Mouse (Mus musculus): ENCODE results near the gene Usp45. TPM values are rescaled to one million over a fixed set of nuclear protein-coding genes. Genes with fewer than 3 reads are reported as not detected.

The Usp45 gene
- polyA plus RNA-seq, 1 experiment from 2014 or later: 10.9 TPM

DNA sequence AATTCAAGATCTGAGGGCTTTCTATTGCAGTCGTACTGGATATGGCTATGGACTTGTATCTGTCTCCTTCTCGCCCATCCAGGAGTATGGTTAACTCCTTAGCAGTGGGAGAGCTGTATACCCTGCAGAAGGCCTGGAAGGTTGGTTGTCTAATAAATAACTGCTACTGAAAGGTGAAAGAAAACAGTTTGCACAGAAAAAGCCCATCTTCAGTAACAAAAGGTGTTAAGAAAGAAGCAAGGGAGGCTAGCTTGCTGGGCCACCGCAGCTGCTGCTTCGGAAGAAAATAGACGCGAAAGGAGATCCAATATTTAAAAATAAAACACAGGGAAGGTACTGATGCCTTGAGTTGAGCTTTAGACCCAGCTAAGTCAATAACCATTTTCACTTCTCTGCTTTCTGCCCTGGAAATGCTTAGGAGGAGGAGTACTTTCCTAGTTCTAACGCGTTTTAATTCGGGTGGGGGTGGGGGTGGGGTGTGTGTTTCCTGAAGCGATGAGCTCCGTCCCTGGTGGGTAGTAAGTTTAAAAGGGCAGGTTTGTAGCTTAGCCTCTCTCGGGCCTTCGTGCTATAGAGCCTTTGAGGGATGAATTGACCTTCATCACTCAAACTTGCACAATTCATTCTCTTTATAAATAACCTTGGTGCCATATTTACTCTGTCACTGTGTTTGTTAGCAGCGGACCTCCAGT is 639 bp upstream of the Usp45 start:
- no peak for DNase-seq (ENCODE audit: low spot score)
- Histone ChIP-seq H3K27me3 (ENCODE audit: low read depth, poor library complexity, severe bottlenecking) (no peaks in the 10 kb centered on the region), H3K36me3 (peaks cover 4% of the 10 kb centered on the region; the same call in 1 of the 2 replicates), H3K27ac (replicated peaks) (peak overlapping the region; percentile 81), H3K4me1 (peaks cover 9% of the 10 kb centered on the region), H3K9me3 (replicated peaks) (no peaks in the 10 kb centered on the region), H3K4me3 (peak overlapping the region; percentile 66)
- 23% methylated on average over 14 of the region's 14 CpGs for whole genome bisulfite sequencing

DNA sequence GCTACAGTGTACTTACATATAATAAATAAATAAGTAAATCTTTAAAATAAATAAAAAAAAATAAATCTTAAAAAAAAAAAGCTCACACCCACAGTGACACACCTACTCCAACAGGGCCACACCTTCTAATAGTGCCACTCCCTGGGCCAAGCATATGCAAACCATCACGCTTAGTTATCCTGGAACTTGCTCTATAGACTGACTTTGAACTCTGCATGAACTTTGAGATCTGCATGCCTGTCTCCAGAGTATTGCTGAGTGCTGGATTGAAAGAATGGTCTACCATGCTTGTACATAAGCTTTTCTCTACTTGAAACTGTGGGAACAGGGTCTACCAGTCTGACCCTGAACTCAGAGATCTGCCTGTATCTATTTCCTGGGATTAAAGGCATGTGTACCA is 4.1 kb downstream of the Usp45 start:
- Histone ChIP-seq H3K27me3 (ENCODE audit: low read depth, poor library complexity, severe bottlenecking) (no peaks in the 10 kb centered on the region), H3K36me3 (no peaks in the 10 kb centered on the region), H3K4me1 (peaks cover 11% of the 10 kb centered on the region), H3K9me3 (replicated peaks) (no peaks in the 10 kb centered on the region), H3K4me3 (no peak overlapping the region), H3K27ac (replicated peaks) (no peak overlapping the region)
- WGBS: 91% methylated on average over 1 of the region's 1 CpGs
- DNase-seq (ENCODE audit: low spot score): no peak

DNA sequence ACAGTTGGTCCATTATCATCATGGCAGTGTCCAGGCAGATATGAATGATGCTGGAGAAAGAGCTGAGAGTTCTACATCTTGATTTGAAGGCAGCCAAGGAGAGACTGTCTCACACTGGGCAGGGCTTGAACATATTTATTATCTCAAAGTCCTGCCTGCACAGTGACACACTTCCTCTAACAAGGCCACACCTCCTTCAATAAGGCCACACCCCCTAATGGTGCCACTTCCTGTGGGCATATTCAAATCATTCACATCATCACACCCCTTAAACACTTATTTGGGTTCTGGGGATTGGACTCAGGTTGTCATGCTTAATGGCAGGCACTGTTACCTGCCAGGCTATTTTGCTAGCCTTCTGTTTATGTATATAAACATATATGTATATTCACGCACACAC is 5.3 kb downstream of the Usp45 start:
- Histone ChIP-seq H3K27me3 (ENCODE audit: low read depth, poor library complexity, severe bottlenecking) (no peaks in the 10 kb centered on the region), H3K36me3 (no peaks in the 10 kb centered on the region), H3K4me3 (no peak overlapping the region), H3K27ac (replicated peaks) (no peak overlapping the region), H3K4me1 (peaks cover 9% of the 10 kb centered on the region), H3K9me3 (replicated peaks) (no peaks in the 10 kb centered on the region)
- WGBS: 97% methylated on average over 1 of the region's 1 CpGs
- DNase-seq (ENCODE audit: low spot score): no peak

DNA sequence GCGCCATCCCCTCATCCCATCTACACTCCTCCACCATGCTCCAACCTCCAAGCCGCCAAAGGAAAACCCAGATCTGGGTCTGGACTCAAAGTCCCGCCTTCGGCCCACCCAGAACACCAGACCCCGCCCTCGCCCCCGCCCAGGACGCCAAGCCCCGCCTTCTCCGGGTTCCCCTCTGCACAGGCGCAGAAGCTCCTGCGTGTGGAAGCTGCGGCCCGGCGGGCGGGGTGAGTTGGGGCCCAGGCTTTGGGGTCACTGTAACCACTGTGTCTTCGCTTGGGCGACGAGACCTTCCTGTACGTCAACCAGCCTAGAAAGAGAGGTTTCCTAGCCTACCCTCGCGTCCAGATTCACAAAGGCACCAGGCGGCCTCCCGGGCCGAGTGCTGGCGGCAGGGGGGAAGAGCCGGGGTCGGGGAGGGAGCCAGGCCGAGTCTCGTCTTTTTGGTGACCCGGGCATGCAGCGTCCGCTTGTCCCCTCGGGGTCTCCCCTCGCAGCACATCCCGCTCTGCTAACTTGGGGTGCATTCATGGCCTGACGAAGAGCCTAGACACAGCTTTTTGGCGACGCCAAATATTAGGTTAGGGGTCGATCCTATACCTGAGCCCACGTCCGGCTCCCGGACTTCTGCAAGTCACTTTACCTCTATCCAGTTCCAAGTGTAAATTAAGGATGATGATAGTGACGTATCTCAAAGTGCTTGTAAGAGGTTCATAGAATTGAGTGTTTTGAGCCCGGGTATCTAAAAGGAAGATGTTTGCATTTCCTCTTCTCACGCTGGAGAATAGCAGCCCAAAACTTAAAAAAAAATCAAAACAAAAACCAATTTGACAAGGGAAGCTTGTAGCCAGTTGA is 9.4 kb downstream of the Usp45 start:
- Histone ChIP-seq H3K27ac (replicated peaks) (peak overlapping the region; percentile 93), H3K4me3 (peak overlapping the region; percentile 88), H3K4me1 (peaks cover 14% of the 10 kb centered on the region), H3K9me3 (replicated peaks) (no peaks in the 10 kb centered on the region), H3K27me3 (ENCODE audit: low read depth, poor library complexity, severe bottlenecking) (no peaks in the 10 kb centered on the region), H3K36me3 (peaks cover 16% of the 10 kb centered on the region)
- WGBS: under 1% methylated on average over 46 of the region's 46 CpGs
- DNase-seq (ENCODE audit: low spot score): peak; percentile 95

DNA sequence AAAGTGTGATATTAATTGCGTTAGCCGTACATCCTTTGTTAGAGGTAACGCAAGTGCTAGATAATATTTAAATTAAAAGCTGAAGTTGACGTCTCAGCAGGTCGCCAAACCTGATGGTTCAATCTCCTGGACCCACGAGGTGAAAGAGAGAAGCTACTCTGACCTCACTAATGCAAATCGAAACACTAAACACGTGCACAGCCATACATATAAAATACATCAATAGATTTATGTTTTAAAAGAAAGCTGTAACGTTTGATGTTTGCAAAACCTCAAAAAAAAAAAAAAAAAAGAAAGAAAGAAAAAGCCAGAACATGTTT is 9.9 kb downstream of the Usp45 start:
- no peak overlapping the region for H3K27ac ChIP-seq (replicated peaks)
- no peaks in the 10 kb centered on the region for H3K9me3 ChIP-seq (replicated peaks)
- no peak for DNase-seq (ENCODE audit: low spot score)
- WGBS: 16% methylated on average over 9 of the region's 9 CpGs
- H3K4me1 ChIP-seq: peaks cover 14% of the 10 kb centered on the region
- H3K36me3 ChIP-seq: peaks cover 22% of the 10 kb centered on the region
- H3K27me3 ChIP-seq (ENCODE audit: low read depth, poor library complexity, severe bottlenecking): no peaks in the 10 kb centered on the region
- H3K4me3 ChIP-seq: peak overlapping the region; percentile 88

DNA sequence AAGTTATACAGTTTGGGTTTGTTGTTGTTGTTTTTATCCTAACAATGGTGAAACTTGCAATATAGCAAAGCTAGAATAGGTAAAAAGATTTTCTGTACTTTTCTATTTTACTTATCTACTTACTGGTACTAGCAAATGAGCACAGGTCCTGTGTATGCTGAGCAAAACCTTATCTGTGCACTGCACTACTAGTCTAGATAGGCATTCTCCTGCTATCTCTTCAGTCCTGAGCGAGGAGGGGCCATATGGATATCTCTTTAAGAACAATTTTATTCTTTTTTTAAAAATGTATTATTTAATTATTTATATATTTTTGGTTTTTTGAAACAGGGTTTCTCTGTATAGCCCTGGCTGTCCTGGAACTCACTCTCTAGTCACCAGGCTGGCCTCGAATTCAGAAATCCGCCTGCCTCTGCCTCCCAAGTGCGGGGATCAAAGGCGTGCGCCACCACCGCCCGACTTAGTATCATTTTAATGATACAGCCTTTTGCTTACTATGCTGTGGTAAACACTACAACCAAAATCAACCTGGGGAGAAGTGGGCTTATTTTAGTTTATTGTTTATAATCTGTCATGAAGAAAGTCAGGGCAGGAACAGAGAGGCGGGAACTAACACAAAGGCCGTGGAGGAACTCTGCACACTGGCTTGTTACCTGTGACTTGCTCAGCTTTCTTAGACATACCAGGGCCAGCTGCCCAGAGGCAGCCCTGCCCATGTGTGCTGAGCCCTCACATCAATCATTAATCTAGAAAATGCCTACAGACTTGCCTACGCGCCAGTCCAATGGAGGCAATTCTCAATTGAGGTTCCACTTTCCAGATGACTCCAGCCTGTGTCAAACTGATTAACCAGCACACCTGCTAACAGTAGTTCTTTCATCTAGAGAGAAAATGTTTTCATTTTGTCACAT is 14.1 kb downstream of the Usp45 start:
- Histone ChIP-seq H3K9me3 (replicated peaks) (no peaks in the 10 kb centered on the region), H3K4me1 (peaks cover 11% of the 10 kb centered on the region), H3K36me3 (peaks cover 62% of the 10 kb centered on the region), H3K4me3 (no peak overlapping the region), H3K27me3 (ENCODE audit: low read depth, poor library complexity, severe bottlenecking) (no peaks in the 10 kb centered on the region), H3K27ac (replicated peaks) (no peak overlapping the region)
- WGBS: 93% methylated on average over 12 of the region's 12 CpGs
- DNase-seq (ENCODE audit: low spot score): no peak

DNA sequence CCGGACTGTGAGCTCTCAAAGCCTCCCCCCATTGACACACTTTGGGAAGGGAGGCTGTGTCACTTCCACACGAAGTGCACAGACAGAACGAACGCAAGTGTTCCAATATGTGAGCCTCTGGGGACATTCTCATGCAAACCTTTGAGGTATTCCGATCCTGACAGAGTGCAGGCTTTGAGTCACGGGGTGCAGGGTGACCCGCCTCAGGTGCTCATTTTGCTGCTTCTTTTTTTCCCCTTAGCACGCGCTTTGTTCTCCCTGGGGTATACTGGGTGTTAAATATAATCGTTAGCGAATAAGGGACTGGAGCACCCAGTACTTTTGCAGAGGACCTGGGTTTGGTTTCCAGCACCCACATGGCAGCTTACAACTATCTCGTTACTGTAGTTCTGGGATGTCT is 19.3 kb downstream of the Usp45 start:
- H3K27ac ChIP-seq (replicated peaks): no peak overlapping the region
- H3K9me3 ChIP-seq (replicated peaks): no peaks in the 10 kb centered on the region; the same call in 1 of the 2 replicates
- no peaks in the 10 kb centered on the region for H3K4me1 ChIP-seq
- no peak overlapping the region for H3K4me3 ChIP-seq
- no peak for DNase-seq (ENCODE audit: low spot score)
- 97% methylated on average over 12 of the region's 12 CpGs for WGBS
- H3K36me3 ChIP-seq: peaks cover 83% of the 10 kb centered on the region
- no peaks in the 10 kb centered on the region for H3K27me3 ChIP-seq (ENCODE audit: low read depth, poor library complexity, severe bottlenecking)

DNA sequence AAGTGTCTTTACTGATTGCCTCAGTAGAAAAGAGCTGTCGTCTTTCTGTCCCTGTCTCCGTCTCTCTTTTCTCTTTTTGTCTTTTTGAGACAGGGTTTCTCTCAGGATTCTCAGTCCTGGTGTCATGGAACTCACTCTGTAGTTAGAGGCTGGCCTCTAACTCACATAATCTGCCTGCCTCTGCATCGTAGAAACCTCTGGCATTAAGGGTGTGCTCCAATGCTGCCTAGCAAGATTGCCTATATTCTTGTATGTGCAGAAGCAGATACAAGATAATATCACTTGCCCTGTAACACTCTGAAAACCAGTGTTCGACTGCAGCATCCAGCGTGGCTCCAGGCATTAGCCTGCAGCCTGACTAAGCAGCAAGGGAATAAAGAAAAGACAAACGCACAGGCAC is 21.9 kb downstream of the Usp45 start:
- Histone ChIP-seq H3K9me3 (replicated peaks) (no peaks in the 10 kb centered on the region; the same call in 1 of the 2 replicates), H3K27me3 (ENCODE audit: low read depth, poor library complexity, severe bottlenecking) (no peaks in the 10 kb centered on the region), H3K36me3 (peaks cover 69% of the 10 kb centered on the region), H3K4me3 (no peak overlapping the region), H3K4me1 (no peaks in the 10 kb centered on the region), H3K27ac (replicated peaks) (no peak overlapping the region)
- DNase-seq (ENCODE audit: low spot score): no peak
- 88% methylated on average over 6 of the region's 6 CpGs for WGBS

DNA sequence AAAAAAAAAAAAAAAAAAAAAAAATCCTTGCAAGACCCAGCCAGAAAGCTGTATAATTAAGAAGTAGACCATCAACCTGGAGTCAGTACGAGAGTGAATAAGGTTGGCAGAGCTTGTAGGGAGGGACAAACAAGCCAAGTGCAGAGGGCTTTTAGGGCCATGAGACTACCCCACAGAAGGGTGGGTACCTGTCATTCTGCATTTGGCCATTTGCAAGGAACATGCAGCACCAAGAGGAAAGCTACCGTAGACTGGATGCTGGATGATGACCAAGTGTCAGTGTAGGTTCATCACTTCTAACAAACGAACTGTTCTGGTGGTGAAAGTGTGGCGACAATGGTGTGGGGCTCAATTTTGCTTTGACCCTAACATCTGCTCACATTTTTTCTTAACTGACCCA is 22.9 kb downstream of the Usp45 start:
- H3K4me3 ChIP-seq: no peak overlapping the region
- no peak overlapping the region for H3K27ac ChIP-seq (replicated peaks)
- no peak for DNase-seq (ENCODE audit: low spot score)
- no peaks in the 10 kb centered on the region for H3K27me3 ChIP-seq (ENCODE audit: low read depth, poor library complexity, severe bottlenecking)
- WGBS: 92% methylated on average over 4 of the region's 4 CpGs
- H3K4me1 ChIP-seq: no peaks in the 10 kb centered on the region
- H3K36me3 ChIP-seq: peaks cover 59% of the 10 kb centered on the region
- no peaks in the 10 kb centered on the region; the same call in 1 of the 2 replicates for H3K9me3 ChIP-seq (replicated peaks)

DNA sequence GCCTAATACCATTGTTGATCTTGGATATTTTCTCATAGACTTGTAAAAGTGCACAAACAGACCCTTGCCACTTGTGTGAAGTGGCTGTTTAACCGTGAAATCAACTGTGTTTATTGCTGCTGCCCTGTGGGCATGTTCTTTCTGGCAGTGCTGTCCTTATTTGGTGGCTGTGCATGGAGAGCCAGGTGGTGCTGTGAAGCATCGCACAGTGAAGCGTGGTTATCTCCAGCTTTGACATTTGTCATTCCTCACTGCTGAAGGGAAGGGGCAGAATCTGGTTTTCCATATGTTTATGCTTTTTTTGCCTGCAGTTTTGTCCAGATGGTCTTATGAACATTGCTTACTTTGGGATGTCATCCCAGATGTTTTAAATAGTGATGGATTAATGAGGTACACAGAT is 26.7 kb downstream of the Usp45 start:
- Histone ChIP-seq H3K27me3 (ENCODE audit: low read depth, poor library complexity, severe bottlenecking) (no peaks in the 10 kb centered on the region), H3K4me3 (no peak overlapping the region), H3K27ac (replicated peaks) (no peak overlapping the region), H3K36me3 (peaks cover 46% of the 10 kb centered on the region), H3K4me1 (no peaks in the 10 kb centered on the region), H3K9me3 (replicated peaks) (no peaks in the 10 kb centered on the region; the same call in 1 of the 2 replicates)
- DNase-seq (ENCODE audit: low spot score): no peak
- WGBS: 91% methylated on average over 3 of the region's 3 CpGs

DNA sequence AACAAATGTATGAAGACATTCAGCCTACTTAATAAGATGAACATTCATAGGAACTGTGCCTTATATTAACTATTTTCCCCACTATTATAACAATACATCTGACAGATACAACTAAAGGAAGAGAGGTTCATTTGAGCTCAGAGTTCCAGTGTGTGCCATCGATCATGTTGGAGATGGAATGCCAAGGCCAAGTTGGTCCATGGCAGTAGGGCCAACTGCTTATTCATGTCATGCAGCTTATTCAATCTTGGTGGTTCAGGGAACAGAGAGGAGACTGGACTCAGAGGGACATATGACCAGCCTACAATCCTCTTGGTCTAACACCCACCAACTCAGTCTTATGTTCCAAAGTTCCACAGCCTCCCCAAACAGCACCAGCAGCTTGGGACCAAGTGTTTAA is 34.1 kb downstream of the Usp45 start:
- H3K27ac ChIP-seq (replicated peaks): no peak overlapping the region
- no peak overlapping the region for H3K4me3 ChIP-seq
- 98% methylated on average over 1 of the region's 1 CpGs for WGBS
- no peak for DNase-seq (ENCODE audit: low spot score)
- H3K27me3 ChIP-seq (ENCODE audit: low read depth, poor library complexity, severe bottlenecking): no peaks in the 10 kb centered on the region
- peaks cover 82% of the 10 kb centered on the region for H3K36me3 ChIP-seq
- no peaks in the 10 kb centered on the region for H3K4me1 ChIP-seq
- no peaks in the 10 kb centered on the region for H3K9me3 ChIP-seq (replicated peaks)

DNA sequence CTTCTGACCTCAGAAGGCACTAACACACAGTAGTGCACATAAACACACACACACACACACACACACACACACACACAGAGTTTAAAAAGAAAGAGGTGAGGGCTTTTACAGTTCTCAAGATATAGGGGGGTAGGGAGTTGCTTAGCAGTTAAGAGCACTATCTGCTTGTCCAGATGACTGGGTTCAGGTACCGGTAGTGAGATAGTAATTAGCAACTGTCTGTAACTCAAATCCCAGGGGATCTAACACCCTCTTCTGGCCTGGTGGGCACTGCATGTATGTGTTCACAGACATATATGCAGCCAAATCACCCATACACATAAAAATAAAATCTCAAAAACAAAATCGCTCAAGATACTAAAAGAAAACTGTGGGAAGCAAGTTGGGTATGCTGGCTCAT is 34.7 kb downstream of the Usp45 start:
- no peak overlapping the region for H3K27ac ChIP-seq (replicated peaks)
- no peaks in the 10 kb centered on the region for H3K9me3 ChIP-seq (replicated peaks)
- WGBS: 87% methylated on average over 2 of the region's 2 CpGs
- DNase-seq (ENCODE audit: low spot score): no peak
- H3K27me3 ChIP-seq (ENCODE audit: low read depth, poor library complexity, severe bottlenecking): no peaks in the 10 kb centered on the region
- peaks cover 81% of the 10 kb centered on the region for H3K36me3 ChIP-seq
- no peaks in the 10 kb centered on the region for H3K4me1 ChIP-seq
- H3K4me3 ChIP-seq: no peak overlapping the region
